Mouse (Mus musculus): Measurements from ENCODE around the gene 4933415F23Rik. TPM values are rescaled to one million over a fixed set of nuclear protein-coding genes. Genes with fewer than 3 reads are reported as not detected.

Gene 4933415F23Rik
- not detected for polyA plus RNA-seq (2017; shearing (Covaris generic))

DNA sequence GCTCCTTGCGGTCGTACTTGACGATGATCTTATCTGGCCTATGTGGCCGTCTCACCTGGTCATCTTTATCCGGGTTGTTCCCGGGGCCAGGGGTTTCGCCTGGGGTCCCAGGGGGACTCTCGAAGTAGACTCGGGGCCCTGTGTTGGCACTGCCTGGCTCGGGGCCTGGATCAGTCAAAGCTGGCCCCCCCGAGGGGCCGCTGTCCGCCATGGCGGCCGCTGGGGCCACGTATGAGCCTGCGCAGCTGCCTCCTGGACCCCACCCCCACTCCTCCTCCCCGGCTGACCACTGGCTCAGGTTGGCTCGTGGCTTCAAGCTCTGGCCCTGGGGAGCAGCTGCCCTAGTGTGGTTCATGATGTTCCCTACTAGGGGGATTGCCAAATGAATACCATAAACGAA is at the start of gene 4933415F23Rik:
Gene 4933415F23Rik (minus strand): TSS at position 233 of the 400 bp plus-strand sequence.

Data from inflammation-experienced regulatory T-cells, adult 16 weeks (primary cell).